Mouse (Mus musculus) adrenal gland, postnatal 36 days (tissue): ENCODE data around the gene Stpg2. TPM values are rescaled to one million over a fixed set of nuclear protein-coding genes. Genes with fewer than 3 reads are reported as not detected.

Experiments
- DNase-seq, 2 experiments: peaks; one replicate each; pipeline ENCODE4 v3.0.0; 2021; ENCODE audit warnings: mixed read lengths in 1 of 2
- total RNA-seq, 2 experiments: library from RNA; stranded (reverse); gene quantifications; 2 replicates each; pipeline ENCODE4 v1.2.3; 2021

Gene Stpg2
- total RNA-seq, 2 experiments from 2014 or later, result 0.16 to 0.23 TPM

DNA sequence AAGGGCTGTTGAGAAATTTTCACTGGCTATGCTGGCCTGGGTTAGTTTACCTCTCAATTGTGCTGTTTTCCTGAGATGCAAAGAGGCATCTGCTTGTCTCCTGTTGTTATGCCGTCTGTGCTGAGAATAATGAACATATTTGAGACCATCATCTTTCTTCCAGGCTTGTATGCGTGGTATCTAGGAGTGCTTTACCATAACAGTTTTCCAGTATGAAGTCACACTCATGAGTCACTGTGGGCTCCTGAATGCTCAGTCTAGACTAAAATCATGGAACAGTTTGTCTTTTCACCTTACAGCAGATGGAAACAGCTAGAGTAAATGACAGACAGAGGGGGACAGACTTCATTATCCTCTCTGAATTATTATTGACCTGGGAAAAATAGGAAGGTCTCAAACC lies 527.7 kb downstream of the Stpg2 start:
- DNase-seq, result no peak

DNA sequence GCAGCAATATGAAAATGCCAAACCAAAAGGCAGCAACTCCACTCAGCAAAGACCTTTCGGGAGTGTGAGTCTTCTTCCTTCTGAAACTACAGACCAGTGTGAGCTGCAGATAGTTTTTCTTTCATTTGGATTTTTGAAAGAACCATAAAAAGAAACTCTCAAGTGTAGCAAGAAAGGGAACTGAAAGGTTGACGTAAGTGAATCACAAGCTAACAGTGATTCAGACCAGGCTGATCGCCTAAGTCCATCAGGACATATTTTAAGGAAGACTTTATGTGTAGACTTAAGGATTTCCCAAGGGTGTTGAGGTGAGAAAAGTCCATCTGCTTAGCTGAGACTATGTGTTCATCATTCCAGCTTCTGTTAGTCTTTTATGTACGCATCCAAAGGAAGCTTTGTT lies 533.9 kb downstream of the Stpg2 start:
- no peak for DNase-seq

Other genes with a start within 250 kb of the Stpg2 start
- 10 to 100 TPM; 55.5 to 56.9 TPM for gene Rap1gds1, start 130.5 kb upstream of the Stpg2 start, total RNA-seq